17 mouse cellular contexts compared by ENCODE assay signal in the genomic region with DNA sequence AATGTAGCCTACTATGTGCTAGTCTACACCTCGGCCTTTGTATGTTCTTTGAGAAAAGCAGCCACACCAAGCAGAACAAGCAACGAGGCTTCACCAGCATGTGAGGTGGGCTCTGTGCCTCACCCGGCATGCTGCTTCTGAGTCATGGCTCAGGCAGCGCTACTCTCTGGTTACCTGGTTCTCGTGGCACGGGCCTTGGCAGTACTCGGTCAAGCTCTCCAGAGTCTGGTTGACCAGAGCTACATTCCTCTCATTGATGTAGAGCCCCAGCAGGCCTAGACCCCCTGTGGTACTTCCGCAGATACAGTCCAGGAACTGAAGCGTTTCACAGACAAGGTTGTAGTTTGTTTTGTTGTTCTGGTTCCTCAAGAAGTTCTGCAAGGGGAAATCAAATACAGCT.
DNase-seq lines count a peak whose midpoint lies in the region; ATAC-seq and TF ChIP-seq lines count a peak whose summit lies in the region.
"Had no signal": no experiment of that assay in that cellular context is flagged by ENCODE, and none has a peak within 500 bp of the region (broad histone marks: within the 10 kb centered on the region; RNA-seq: fewer than 3 reads in every experiment).

No protein-coding gene starts in this region.

- TF ChIP-seq CTCF in liver, postnatal 0 days (IDR thresholded peaks at IDR 0.05; ENCODE audit: low read depth): no peak
- TF ChIP-seq CTCF in MEL (IDR thresholded peaks at IDR 0.05 in 2 of 3, conservative IDR thresholded peaks at IDR 0.05 in 1 of 3; ENCODE audit: control insufficient read depth in 1 of 3, insufficient read depth in 1 of 3, low read depth in 2 of 3, low read length in 3 of 3, poor library complexity in 1 of 3, severe bottlenecking in 1 of 3): no peak

- H3K9ac ChIP-seq in liver, embryonic 12.5 days: peak overlapping the region; percentile 27; the same call in 1 of the 2 replicates
- H3K9ac ChIP-seq in liver, postnatal 0 days (replicated peaks): no peak overlapping the region
- no peak overlapping the region for H3K9ac ChIP-seq in MEL (ENCODE audit: control insufficient read depth, low read depth, low read length, poor library complexity, severe bottlenecking)
- H3K9ac ChIP-seq: embryonic facial prominence, embryonic 12.5 days; forebrain, embryonic 12.5 days; heart, embryonic 12.5 days; hindbrain, embryonic 15.5 days had no signal

- no peak for TF ChIP-seq RAD21 in MEL (IDR thresholded peaks at IDR 0.05; ENCODE audit: low read depth, low read length)

- H3K9me3 ChIP-seq in liver, embryonic 12.5 days (replicated peaks): no peaks in the 10 kb centered on the region
- H3K9me3 ChIP-seq in liver, postnatal 0 days (ENCODE audit: low read length): no peaks in the 10 kb centered on the region
- H3K9me3 ChIP-seq in MEL (replicated peaks; ENCODE audit: insufficient read depth, low read length): no peaks in the 10 kb centered on the region
- H3K9me3 ChIP-seq: embryonic facial prominence, embryonic 12.5 days; forebrain, embryonic 12.5 days; heart, embryonic 12.5 days; hindbrain, embryonic 15.5 days had no signal

- ATAC-seq in liver, embryonic 12.5 days: no peak
- no peak for ATAC-seq in liver, postnatal 0 days

- peaks cover 52% of the 10 kb centered on the region for H3K4me1 ChIP-seq in liver, embryonic 12.5 days
- no peaks in the 10 kb centered on the region for H3K4me1 ChIP-seq in liver, postnatal 0 days (ENCODE audit: insufficient read depth)
- H3K4me1 ChIP-seq in MEL (ENCODE audit: control insufficient read depth in 1 of 2, insufficient read depth in 2 of 2, low read length in 2 of 2): peaks cover 6 to 14% of the 10 kb centered on the region in 2 experiments

- H3K36me3 ChIP-seq in liver, embryonic 12.5 days: peaks cover 31% of the 10 kb centered on the region
- peaks cover 51% of the 10 kb centered on the region for H3K36me3 ChIP-seq in liver, postnatal 0 days (replicated peaks; ENCODE audit: insufficient read depth, low read length)
- H3K36me3 ChIP-seq in MEL (ENCODE audit: control insufficient read depth in 1 of 2, insufficient read depth in 2 of 2, low read length in 2 of 2) (peaks cover 0 to 11% of the 10 kb centered on the region in 2 experiments; a peak in 2 of 4 replicates), macrophage (ENCODE audit: inconsistent target) (no peaks in the 10 kb centered on the region)
- H3K36me3 ChIP-seq: embryonic facial prominence, embryonic 12.5 days; forebrain, embryonic 12.5 days; hindbrain, embryonic 15.5 days had no signal

- peak overlapping the region; percentile 56 for H3K4me2 ChIP-seq in liver, embryonic 12.5 days
- H3K4me2 ChIP-seq in liver, postnatal 0 days (ENCODE audit: low read depth, low read length): no peak overlapping the region
- H3K4me2 ChIP-seq: embryonic facial prominence, embryonic 12.5 days; forebrain, embryonic 12.5 days; heart, embryonic 12.5 days; hindbrain, embryonic 15.5 days had no signal

- DNase-seq in liver, postnatal 0 days: no peak
- DNase-seq in MEL (ENCODE audit: low read depth, low spot score): peak; percentile 16
- DNase-seq in fibroblast of lung, adult 2 months (ENCODE audit: low read depth): peak; percentile 13
- DNase-seq in spleen, postnatal 14 days (ENCODE audit: low spot score in 2 of 2): no peak
- DNase-seq in embryo, embryonic 11 days: no peak
- DNase-seq: adrenal gland, postnatal 10 days; cerebellum, adult 11 months; cerebellum, adult 8-10 months; cerebellum, postnatal 14 days; gastrocnemius, postnatal 10 days; heart, postnatal 36 days had no signal

- no peak for TF ChIP-seq POLR2A in MEL (IDR thresholded peaks at IDR 0.05; ENCODE audit: control insufficient read depth in 1 of 2, insufficient read depth in 1 of 2, low read depth in 1 of 2, low read length in 2 of 2, poor library complexity in 1 of 2)

- no peaks in the 10 kb centered on the region for H3K27me3 ChIP-seq in liver, embryonic 12.5 days (replicated peaks)
- H3K27me3 ChIP-seq in liver, postnatal 0 days (ENCODE audit: insufficient read depth, low read length): no peaks in the 10 kb centered on the region
- H3K27me3 ChIP-seq in MEL (ENCODE audit: control insufficient read depth in 1 of 2, insufficient read depth in 2 of 2, low read length in 2 of 2): no peaks in the 10 kb centered on the region
- H3K27me3 ChIP-seq: embryonic facial prominence, embryonic 12.5 days; heart, embryonic 12.5 days; hindbrain, embryonic 15.5 days had no signal

- H3K79me2 ChIP-seq in MEL (ENCODE audit: control insufficient read depth, insufficient read depth, low read length, poor library complexity) (no peaks in the 10 kb centered on the region), macrophage (ENCODE audit: inconsistent target) (no peaks in the 10 kb centered on the region)

- peak overlapping the region; percentile 79 for H3K27ac ChIP-seq in liver, embryonic 12.5 days
- H3K27ac ChIP-seq in liver, postnatal 0 days (ENCODE audit: low read depth): no peak overlapping the region
- H3K27ac ChIP-seq in MEL (ENCODE audit: control insufficient read depth, low read depth, low read length) (no peak overlapping the region), macrophage (peak overlapping the region; percentile 41; the same call in 1 of the 2 replicates)
- H3K27ac ChIP-seq: embryonic facial prominence, embryonic 12.5 days; forebrain, embryonic 12.5 days; hindbrain, embryonic 15.5 days had no signal

- TF ChIP-seq EP300 in liver, postnatal 0 days (IDR thresholded peaks at IDR 0.05; ENCODE audit: low read depth): no peak
- TF ChIP-seq EP300 in MEL (IDR thresholded peaks at IDR 0.05; ENCODE audit: low read depth in 1 of 2, low read length in 2 of 2): no peak

- WGBS in liver, embryonic 12.5 days (ENCODE audit: insufficient replicate concordance): 79% methylated on average over 9 of the region's 9 CpGs
- WGBS in liver, postnatal 0 days (ENCODE audit: insufficient replicate concordance): 78% methylated on average over 9 of the region's 9 CpGs
- 84% methylated on average over 9 of the region's 9 CpGs for WGBS in macrophage (ENCODE audit: missing documents)

- no peak overlapping the region for H3K4me3 ChIP-seq in liver, embryonic 12.5 days
- H3K4me3 ChIP-seq in liver, postnatal 0 days (ENCODE audit: low read depth, low read length): no peak overlapping the region
- H3K4me3 ChIP-seq in MEL (ENCODE audit: control insufficient read depth in 1 of 2, insufficient read depth in 1 of 2, low read depth in 2 of 2, low read length in 2 of 2) (no peak overlapping the region), macrophage (ENCODE audit: inconsistent target) (no peak overlapping the region)
- H3K4me3 ChIP-seq: embryonic facial prominence, embryonic 12.5 days; forebrain, embryonic 12.5 days; heart, embryonic 12.5 days; hindbrain, embryonic 15.5 days had no signal

TF ChIP-seq in MEL, 35 proteins besides CTCF, POLR2A, EP300 and RAD21:
- TF ChIP-seq MAFK (IDR thresholded peaks at IDR 0.05; ENCODE audit: borderline replicate concordance, low read depth, low read length) (no peak), TCF12 (IDR thresholded peaks at IDR 0.05; ENCODE audit: low read depth, low read length) (no peak), ZMIZ1 (IDR thresholded peaks at IDR 0.05; ENCODE audit: low read depth, low read length) (no peak), ZKSCAN1 (IDR thresholded peaks at IDR 0.05; ENCODE audit: low read depth, low read length) (0 out of 2 replicates have a peak, but pooled peaks have one; percentile 45)

Comparison
In these comparisons a context has a peak if more than half of its experiments do, and no peak if none do; other contexts are left out.
1. H3K27ac ChIP-seq: peak in liver, embryonic 12.5 days (single experiment) and macrophage (single experiment); none in liver, postnatal 0 days (single experiment) and MEL (single experiment).
2. DNase-seq: peak in MEL (single experiment) and fibroblast of lung, adult 2 months (single experiment); none in liver, postnatal 0 days (single experiment), spleen, postnatal 14 days (0 of 2) and embryo, embryonic 11 days (single experiment).